Mouse (Mus musculus) liver, embryonic 16.5 days (tissue): Measurements from ENCODE around the gene Eif5a. TPM values are rescaled to one million over a fixed set of nuclear protein-coding genes. Genes with fewer than 3 reads are reported as not detected.

Source experiments
- ATAC-seq: fragments of 200-750 bp; cut with Nextera tagmentation; 2 replicates; pipeline ENCODE4 v1.8.0; 2017; ENCODE audit warnings: low read depth, mild to moderate bottlenecking, moderate number of reproducible peaks, moderate library complexity
- H3K27ac ChIP-seq: fragments of 300-500 bp; sonication (generic); 2 replicates; pipeline ENCODE4 v1.5.1; 2014; ENCODE audit warnings: mild to moderate bottlenecking, low read length
- H3K27me3 ChIP-seq: fragments of 300-500 bp; sonication (generic); 2 replicates; pipeline ENCODE4 v1.6.1; 2014; ENCODE audit warnings: low read depth, low read length, mixed read lengths; ENCODE audit not compliant: control insufficient read depth, insufficient read depth
- H3K36me3 ChIP-seq: fragments of 300-500 bp; sonication (generic); 2 replicates; pipeline ENCODE4 v1.6.1; 2014; ENCODE audit warnings: mild to moderate bottlenecking; ENCODE audit not compliant: control insufficient read depth, insufficient read depth
- H3K4me1 ChIP-seq: fragments of 300-500 bp; sonication (generic); 2 replicates; pipeline ENCODE4 v1.6.1; 2014; ENCODE audit warnings: low read depth, low read length, mixed read lengths; ENCODE audit not compliant: control insufficient read depth
- H3K4me2 ChIP-seq: fragments of 300-500 bp; sonication (generic); 2 replicates; pipeline ENCODE4 v1.6.1; 2014; ENCODE audit warnings: low read depth, low read length, mixed read lengths
- H3K4me3 ChIP-seq: fragments of 300-500 bp; sonication (generic); 2 replicates; pipeline ENCODE4 v1.5.1; 2014; ENCODE audit warnings: low read depth, mild to moderate bottlenecking, low read length
- H3K9ac ChIP-seq: fragments of 300-500 bp; sonication (generic); 2 replicates; pipeline ENCODE4 v1.6.1; 2014; ENCODE audit warnings: low read depth, low read length
- H3K9me3 ChIP-seq: fragments of 300-500 bp; sonication (generic); replicated peaks from 2 replicates; pipeline ENCODE4 v1.6.1; 2016; ENCODE audit warnings: low read length; ENCODE audit not compliant: control insufficient read depth
- WGBS: fragments of 180-500 bp; shearing (Covaris S2); extraction: QIAGEN DNeasy Blood & Tissue Kit; methylation state at CpG from one replicate; pipeline ENCODE4 v1.1.7; 2014; ENCODE audit not compliant: insufficient replicate concordance; 5-methylcytosine and 5-hydroxymethylcytosine counted together
- polyA plus RNA-seq: library from polyadenylated mRNA; unstranded; fragments of >200 nt; fragmentation: Nextera tagmentation; extraction: Ambion mirVana; gene quantifications from 2 replicates; pipeline ENCODE4 v1.2.1, GENCODE M21; 2015

Gene Eif5a
- polyA plus RNA-seq, 1 experiment from 2014 or later = 1,065 TPM

DNA sequence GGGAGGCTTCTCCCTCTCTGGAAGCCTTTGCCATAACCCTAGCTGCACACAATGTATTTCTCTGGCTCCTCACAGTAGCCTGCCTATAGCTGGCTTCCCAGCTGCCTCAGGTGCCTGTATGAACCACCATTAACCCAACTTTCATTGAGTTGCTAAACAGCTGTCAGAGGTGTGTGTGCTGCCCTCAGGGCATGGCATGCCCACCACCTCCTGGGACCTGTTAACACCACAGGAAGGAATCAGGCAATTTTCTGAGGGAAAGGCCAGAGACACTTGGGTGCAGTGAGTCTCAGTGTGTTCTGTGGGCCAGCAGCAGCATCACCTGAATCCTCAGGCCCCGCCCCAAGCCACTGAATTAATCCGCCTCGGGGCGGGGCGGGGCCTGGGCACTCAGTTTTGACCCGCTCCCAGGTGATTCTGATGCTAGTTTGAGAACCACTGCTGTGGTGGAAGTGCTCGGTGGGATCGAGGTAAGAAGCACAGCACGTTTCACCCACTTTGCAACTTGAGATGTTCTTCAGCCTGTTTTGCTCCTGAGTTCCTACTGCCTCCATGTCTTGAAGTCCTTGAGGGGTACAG lies 16.7 kb upstream of the Eif5a start:
- no peaks in the 10 kb centered on the region for H3K9me3 ChIP-seq
- H3K4me3 ChIP-seq = no peak overlapping the region
- peaks cover 25% of the 10 kb centered on the region for H3K4me1 ChIP-seq
- peaks cover 6% of the 10 kb centered on the region for H3K36me3 ChIP-seq
- H3K27me3 ChIP-seq = peaks cover 71% of the 10 kb centered on the region
- WGBS = 37% methylated on average over 9 of the region's 9 CpGs
- H3K27ac ChIP-seq = no peak overlapping the region
- H3K9ac ChIP-seq = no peak overlapping the region
- ATAC-seq = no peak
- H3K4me2 ChIP-seq = no peak overlapping the region

DNA sequence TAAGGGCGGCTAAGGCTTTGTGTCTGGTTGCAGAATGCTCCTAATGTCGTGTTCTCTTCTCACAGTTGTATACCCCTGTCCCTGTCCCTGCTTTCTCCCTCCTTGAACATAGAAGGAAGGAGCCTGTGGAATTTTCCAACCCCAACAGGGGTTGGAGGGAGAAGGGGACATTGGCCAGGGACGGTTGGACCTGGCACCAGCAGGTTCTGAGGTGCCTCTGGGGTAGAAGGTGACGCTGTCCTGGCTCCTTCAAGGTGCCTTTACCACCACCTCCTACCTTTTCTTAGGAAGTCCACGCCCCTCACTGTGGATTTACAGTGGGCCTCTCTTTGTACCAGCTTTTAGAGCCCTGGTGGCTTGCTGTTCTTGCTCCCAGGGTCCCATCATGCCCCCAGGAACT lies 16.1 kb upstream of the Eif5a start:
- H3K4me1 ChIP-seq = peaks cover 25% of the 10 kb centered on the region
- H3K9me3 ChIP-seq = no peaks in the 10 kb centered on the region
- no peak overlapping the region for H3K4me3 ChIP-seq
- no peak overlapping the region for H3K27ac ChIP-seq
- ATAC-seq = no peak
- H3K27me3 ChIP-seq = peaks cover 67% of the 10 kb centered on the region
- H3K36me3 ChIP-seq = no peaks in the 10 kb centered on the region
- H3K4me2 ChIP-seq = no peak overlapping the region
- no peak overlapping the region for H3K9ac ChIP-seq
- WGBS = 63% methylated on average over 5 of the region's 5 CpGs

DNA sequence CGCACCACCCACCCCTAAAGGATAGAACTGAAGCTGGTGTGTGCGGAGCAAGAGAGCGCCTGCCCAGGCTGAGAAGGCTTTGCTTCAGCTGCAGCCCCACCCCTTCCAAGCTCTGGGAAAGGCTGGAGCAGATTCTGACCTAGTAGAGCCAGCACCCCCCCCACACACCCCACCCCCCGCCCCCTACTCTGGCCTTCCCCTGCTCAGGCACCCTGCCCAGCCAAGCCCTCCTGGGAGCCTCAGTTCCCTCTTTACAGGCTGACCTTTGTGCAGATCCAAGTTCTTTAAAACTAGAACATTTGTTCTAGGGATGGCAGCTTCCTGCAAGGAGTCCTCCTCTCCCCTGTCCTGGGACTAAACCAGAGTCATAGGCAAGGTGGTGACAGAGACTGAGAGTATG lies 15.6 kb upstream of the Eif5a start:
- Histone ChIP-seq H3K4me2 (no peak overlapping the region), H3K4me3 (no peak overlapping the region), H3K27ac (no peak overlapping the region), H3K36me3 (no peaks in the 10 kb centered on the region), H3K9ac (no peak overlapping the region), H3K4me1 (peaks cover 25% of the 10 kb centered on the region), H3K27me3 (peaks cover 63% of the 10 kb centered on the region), H3K9me3 (no peaks in the 10 kb centered on the region)
- ATAC-seq = no peak
- WGBS = 31% methylated on average over 4 of the region's 4 CpGs

DNA sequence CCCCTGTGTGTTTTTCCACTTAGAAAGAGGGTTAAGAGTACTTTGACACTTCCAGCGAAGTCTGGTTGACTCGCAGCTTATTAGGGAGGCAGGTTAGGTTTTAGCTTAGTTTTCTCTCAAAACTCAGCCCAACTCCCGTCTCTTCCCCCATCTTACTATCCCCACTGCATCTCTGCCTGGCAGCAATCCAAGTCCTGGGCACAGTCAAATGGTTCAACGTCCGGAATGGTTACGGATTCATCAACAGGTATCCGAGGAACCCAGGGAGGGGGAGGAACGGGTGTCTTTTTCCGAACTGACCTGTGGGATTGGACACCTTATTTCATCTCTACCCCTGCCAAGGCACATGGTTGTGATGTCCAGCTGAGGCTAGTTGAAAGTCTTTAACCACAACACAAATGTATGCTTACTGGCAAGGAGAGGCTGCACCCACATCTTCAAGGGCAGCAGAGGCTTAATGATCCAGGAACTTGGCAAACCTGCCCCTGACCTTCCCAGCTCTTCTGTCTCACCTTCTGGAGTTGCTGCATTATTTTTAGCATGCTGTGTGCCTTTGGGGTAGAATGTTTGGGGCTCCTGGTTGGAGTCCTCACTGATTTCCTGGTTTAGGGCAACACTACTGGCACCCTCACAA lies 15.1 kb upstream of the Eif5a start:
- H3K36me3 ChIP-seq = no peaks in the 10 kb centered on the region
- peaks cover 63% of the 10 kb centered on the region for H3K27me3 ChIP-seq
- ATAC-seq = no peak
- H3K4me3 ChIP-seq = no peak overlapping the region; the same call in 1 of the 2 replicates
- no peak overlapping the region for H3K4me2 ChIP-seq
- no peak overlapping the region for H3K9ac ChIP-seq
- H3K27ac ChIP-seq = no peak overlapping the region
- H3K4me1 ChIP-seq = peaks cover 25% of the 10 kb centered on the region
- 43% methylated on average over 9 of the region's 9 CpGs for WGBS
- H3K9me3 ChIP-seq = no peaks in the 10 kb centered on the region

DNA sequence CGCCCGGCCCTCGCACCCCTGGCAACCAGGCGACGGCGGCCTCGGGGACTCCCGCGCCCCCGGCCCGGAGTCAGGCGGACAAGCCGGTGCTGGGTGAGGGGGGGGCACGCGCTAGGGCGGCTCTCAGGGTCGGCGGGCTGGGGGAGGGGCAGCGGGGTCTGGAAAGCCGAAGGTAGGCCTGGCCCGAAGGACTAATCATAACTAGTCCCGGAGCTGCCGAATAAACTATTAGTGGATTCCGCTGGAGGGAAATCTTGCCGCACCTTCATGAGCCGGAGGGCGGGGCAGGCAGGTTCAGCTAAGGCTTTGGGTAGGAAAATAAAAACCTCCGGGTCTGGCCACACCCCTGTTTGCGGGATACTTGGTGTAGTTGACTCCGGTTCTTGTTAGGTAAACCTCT lies 14.4 kb upstream of the Eif5a start:
- Histone ChIP-seq H3K9ac (peak overlapping the region; percentile 54; the same call in 1 of the 2 replicates), H3K4me3 (peak overlapping the region; percentile 64), H3K36me3 (no peaks in the 10 kb centered on the region), H3K4me2 (peak overlapping the region; percentile 95), H3K27ac (no peak overlapping the region), H3K9me3 (no peaks in the 10 kb centered on the region), H3K4me1 (peaks cover 25% of the 10 kb centered on the region), H3K27me3 (peaks cover 63% of the 10 kb centered on the region)
- no peak for ATAC-seq
- WGBS = 1% methylated on average over 29 of the region's 30 CpGs

DNA sequence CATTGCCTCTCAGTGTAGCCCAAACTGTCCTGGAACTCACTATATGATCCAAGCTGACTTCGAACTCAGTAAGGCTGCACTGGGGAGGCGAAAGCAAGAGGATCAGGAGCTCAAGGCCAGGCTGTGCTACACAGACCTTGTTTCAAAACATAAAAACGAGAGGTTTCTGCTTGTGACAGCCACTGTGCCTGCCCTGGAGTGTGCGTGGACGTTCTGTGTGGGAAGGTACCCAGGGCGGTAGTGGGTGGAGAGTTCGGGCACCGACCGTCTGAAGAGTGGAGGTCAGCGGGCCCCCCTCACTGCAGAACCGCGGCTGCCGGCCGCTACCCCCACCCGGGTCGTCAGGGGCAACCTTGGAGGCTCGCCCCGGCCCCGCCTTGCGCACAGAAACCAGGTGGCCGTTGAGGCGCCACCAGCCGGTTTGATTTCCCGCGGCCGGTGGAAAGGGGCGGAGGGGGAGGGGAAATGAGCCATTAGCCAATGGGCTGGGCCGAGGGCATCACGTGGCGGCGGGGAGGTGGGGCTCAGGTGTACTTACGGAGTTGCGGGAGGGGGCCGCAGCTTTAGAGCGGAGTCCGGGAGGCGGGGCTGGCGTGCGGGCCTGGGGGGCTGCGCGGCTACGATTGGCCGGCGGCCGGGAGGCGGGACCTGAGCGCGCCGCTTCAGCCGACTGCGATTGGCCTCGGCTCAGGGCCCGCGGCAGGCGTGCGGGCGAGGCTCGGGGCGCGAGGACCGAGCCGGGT lies 13.6 kb upstream of the Eif5a start, which contains the start of gene Ybx2:
Ybx2 (plus strand) TSS at position 660 of the 743 bp plus-strand sequence.
- no peaks in the 10 kb centered on the region for H3K9me3 ChIP-seq
- peak within 1 kb of the TSS; percentile 54 for H3K9ac ChIP-seq
- no peak within 1 kb of the TSS for H3K27ac ChIP-seq
- H3K4me2 ChIP-seq = peak within 1 kb of the TSS; percentile 95
- no peaks in the 10 kb centered on the region for H3K36me3 ChIP-seq
- 3% methylated on average over 45 of the region's 62 CpGs for WGBS
- H3K4me1 ChIP-seq = peaks cover 25% of the 10 kb centered on the region
- H3K4me3 ChIP-seq = peak within 1 kb of the TSS; percentile 64
- H3K27me3 ChIP-seq = peaks cover 59% of the 10 kb centered on the region
- peak; percentile 81 for ATAC-seq

DNA sequence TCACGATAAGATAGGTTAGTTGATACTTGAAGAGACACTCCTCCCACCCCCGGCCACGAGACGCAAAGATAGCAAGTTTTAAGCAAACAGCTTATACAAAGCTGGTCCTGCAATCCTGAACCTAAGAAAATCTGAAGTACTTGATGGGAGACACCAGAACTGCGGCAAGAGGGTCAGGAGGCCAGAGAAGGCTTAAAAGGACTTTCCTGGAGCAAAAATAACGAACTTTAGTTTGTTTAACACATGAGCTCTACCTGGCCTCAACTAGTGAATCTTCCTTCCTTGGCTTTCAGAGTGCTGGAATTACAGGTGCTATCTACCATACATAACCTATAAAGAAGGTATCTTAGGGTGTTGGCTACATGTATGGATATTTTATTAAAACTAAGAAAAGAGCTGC lies 12.9 kb upstream of the Eif5a start:
- H3K4me3 ChIP-seq = peak overlapping the region; percentile 27; the same call in 1 of the 2 replicates
- peaks cover 52% of the 10 kb centered on the region for H3K27me3 ChIP-seq
- no peak for ATAC-seq
- no peaks in the 10 kb centered on the region for H3K9me3 ChIP-seq
- H3K9ac ChIP-seq = no peak overlapping the region
- peaks cover 25% of the 10 kb centered on the region for H3K4me1 ChIP-seq
- H3K36me3 ChIP-seq = no peaks in the 10 kb centered on the region
- 11% methylated on average over 6 of the region's 6 CpGs for WGBS
- no peak overlapping the region for H3K27ac ChIP-seq
- peak overlapping the region; percentile 95 for H3K4me2 ChIP-seq

DNA sequence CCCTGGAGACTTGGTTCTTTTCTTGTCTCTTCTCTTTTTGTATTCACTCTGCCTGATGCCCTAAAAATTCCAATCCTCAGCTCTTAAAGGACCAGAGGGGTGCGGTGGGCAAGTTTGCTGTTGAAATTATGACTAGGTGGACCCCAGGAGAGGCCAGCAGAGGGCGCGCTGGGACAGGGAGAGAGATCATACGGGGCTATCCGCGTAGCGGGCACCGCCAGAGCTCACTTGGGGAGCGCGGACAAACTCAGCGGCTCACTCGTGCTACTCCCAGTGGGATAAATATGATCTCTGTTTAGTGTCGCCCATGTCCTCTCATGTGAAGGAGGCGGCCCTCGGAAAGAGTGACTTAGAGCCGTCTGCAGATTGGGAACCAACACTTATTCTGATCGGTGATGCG lies 12.4 kb upstream of the Eif5a start:
- H3K9me3 ChIP-seq = no peaks in the 10 kb centered on the region
- H3K4me1 ChIP-seq = peaks cover 25% of the 10 kb centered on the region
- H3K4me3 ChIP-seq = peak overlapping the region; percentile 27; the same call in 1 of the 2 replicates
- H3K27me3 ChIP-seq = peaks cover 49% of the 10 kb centered on the region
- whole genome bisulfite sequencing = 2% methylated on average over 18 of the region's 18 CpGs
- peak overlapping the region; percentile 57 for H3K4me2 ChIP-seq
- H3K36me3 ChIP-seq = no peaks in the 10 kb centered on the region
- H3K27ac ChIP-seq = no peak overlapping the region
- H3K9ac ChIP-seq = no peak overlapping the region
- ATAC-seq = peak; percentile 62

DNA sequence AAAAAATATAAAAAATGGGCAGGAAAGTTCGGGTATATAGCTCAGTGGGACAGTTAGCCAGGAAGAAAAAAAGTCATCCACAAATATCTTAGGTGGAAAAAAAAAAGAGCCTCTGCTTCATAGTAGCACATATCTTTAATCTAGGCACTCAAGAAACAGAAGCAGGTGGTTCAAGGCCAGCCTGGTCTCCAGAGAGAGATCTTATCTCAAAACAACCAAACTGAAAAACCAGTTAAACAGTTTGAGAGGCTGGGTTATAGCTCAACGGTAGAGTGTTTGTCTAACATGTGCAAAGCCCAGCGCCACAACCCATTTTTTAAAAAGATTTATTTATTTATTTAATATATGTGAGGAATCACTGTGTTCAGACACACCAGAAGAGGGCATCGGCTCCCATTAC lies 11.3 kb upstream of the Eif5a start:
- 50% methylated on average over 4 of the region's 4 CpGs for WGBS
- Histone ChIP-seq H3K36me3 (no peaks in the 10 kb centered on the region), H3K27ac (no peak overlapping the region), H3K27me3 (peaks cover 39% of the 10 kb centered on the region), H3K9me3 (no peaks in the 10 kb centered on the region), H3K4me2 (no peak overlapping the region), H3K4me1 (peaks cover 25% of the 10 kb centered on the region), H3K9ac (no peak overlapping the region), H3K4me3 (no peak overlapping the region)
- no peak for ATAC-seq
